Mouse (Mus musculus): Measurements from ENCODE around the gene Tmem265.

DNA sequence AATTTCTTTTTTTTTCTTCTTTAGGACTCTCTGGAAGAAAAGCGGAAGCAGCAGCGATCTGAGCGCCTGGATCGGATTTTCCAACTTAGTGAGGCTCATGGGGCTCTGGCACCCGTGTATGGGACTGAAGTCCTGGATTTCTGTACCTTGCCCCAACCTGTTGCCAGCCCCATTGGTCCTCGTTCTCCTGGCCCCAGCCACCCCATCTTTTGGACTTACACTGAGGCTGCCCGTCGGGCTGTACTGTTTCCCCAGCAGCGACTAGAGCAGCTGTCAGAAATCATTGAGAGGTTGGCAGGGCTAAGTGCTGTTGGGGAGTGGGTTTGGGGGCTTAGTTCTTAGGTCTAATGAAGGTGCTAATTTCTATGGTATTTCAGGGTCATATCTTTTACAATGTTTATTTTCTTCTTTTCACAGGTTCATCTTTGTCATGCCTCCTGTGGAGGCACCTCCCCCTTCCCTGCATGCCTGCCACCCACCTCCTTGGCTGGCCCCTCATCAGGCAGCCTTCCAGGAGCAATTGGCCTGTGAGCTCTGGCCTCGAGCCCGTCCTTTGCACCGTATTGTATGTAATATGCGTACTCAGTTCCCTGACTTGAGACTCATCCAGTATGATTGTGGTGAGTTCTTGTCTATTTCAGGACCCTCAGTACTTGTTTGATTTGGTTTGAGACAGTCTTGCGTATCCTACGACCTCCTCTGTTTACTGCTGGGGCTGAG lies 11.9 kb upstream of the Tmem265 start:
- TF ChIP-seq EP300 (IDR thresholded peaks at IDR 0.05) (no peak), CTCF (IDR thresholded peaks at IDR 0.05) (no peak)
